Mouse (Mus musculus) forebrain, embryonic 14.5 days (tissue): Measurements from ENCODE around the gene Tbc1d22a. TPM values are rescaled to one million over a fixed set of nuclear protein-coding genes. Genes with fewer than 3 reads are reported as not detected.

Source experiments
- ATAC-seq: fragments of 200-750 bp; cut with Nextera tagmentation; 2 replicates; pipeline ENCODE4 v1.8.0; 2017; ENCODE audit warnings: mild to moderate bottlenecking, moderate library complexity
- DNase-seq: peaks from one replicate; pipeline ENCODE4 v3.0.0-alpha.2; 2015; ENCODE audit warnings: low spot score
- H3K27ac ChIP-seq: fragments of 300-500 bp; sonication (generic); 2 replicates; pipeline ENCODE4 v1.5.1; 2014; ENCODE audit warnings: low read depth, mild to moderate bottlenecking, control low read depth, low read length, moderate library complexity
- H3K27me3 ChIP-seq: fragments of 300-500 bp; sonication (generic); replicated peaks from 2 replicates; pipeline ENCODE4 v1.6.1; 2014; ENCODE audit warnings: low read length, control low read depth, mixed read lengths; ENCODE audit not compliant: control insufficient read depth, insufficient read depth
- H3K36me3 ChIP-seq: fragments of 300-500 bp; sonication (generic); 2 replicates; pipeline ENCODE4 v1.6.1; 2014; ENCODE audit warnings: low read length, control low read depth; ENCODE audit not compliant: control insufficient read depth, insufficient read depth
- H3K4me1 ChIP-seq: fragments of 300-500 bp; sonication (generic); 2 replicates; pipeline ENCODE4 v1.6.1; 2014; ENCODE audit warnings: antibody characterized with exemption, low read length, control low read depth; ENCODE audit not compliant: control insufficient read depth, insufficient read depth
- H3K4me2 ChIP-seq: fragments of 300-500 bp; sonication (generic); 2 replicates; pipeline ENCODE4 v1.6.1; 2014; ENCODE audit warnings: mild to moderate bottlenecking, control low read depth, low read length
- H3K4me3 ChIP-seq: fragments of 300-500 bp; sonication (generic); 2 replicates; pipeline ENCODE4 v1.5.1; 2014; ENCODE audit warnings: low read depth, low read length, control low read depth
- H3K9ac ChIP-seq: fragments of 300-500 bp; sonication (generic); 2 replicates; pipeline ENCODE4 v1.6.1; 2014; ENCODE audit warnings: mild to moderate bottlenecking, low read length, control low read depth, moderate library complexity
- H3K9me3 ChIP-seq: fragments of 300-500 bp; sonication (generic); replicated peaks from 2 replicates; pipeline ENCODE4 v1.6.1; 2016; ENCODE audit warnings: low read length, control low read depth, mixed read lengths; ENCODE audit not compliant: control insufficient read depth
- WGBS: fragments of 180-500 bp; shearing (Covaris S2); extraction: QIAGEN DNeasy Blood & Tissue Kit; methylation state at CpG from one replicate; pipeline ENCODE4 v1.1.7; 2014; 5-methylcytosine and 5-hydroxymethylcytosine counted together
- polyA plus RNA-seq: library from polyadenylated mRNA; unstranded; fragments of >200 nt; fragmentation: Nextera tagmentation; extraction: Ambion mirVana; gene quantifications from 2 replicates; pipeline ENCODE4 v1.2.1, GENCODE M21; 2014

Gene Tbc1d22a
- polyA plus RNA-seq, 1 experiment from 2014 or later = 8.0 TPM

- peaks cover 46% of the 10 kb centered on the region for H3K4me1 ChIP-seq
- no peak overlapping the region for H3K9ac ChIP-seq
- DNase-seq (peak; percentile 75), ATAC-seq (peak; percentile 69)
- H3K27me3 ChIP-seq = no peaks in the 10 kb centered on the region; the same call in 1 of the 2 replicates
- 4% methylated on average over 6 of the region's 6 CpGs for WGBS
- H3K4me3 ChIP-seq = no peak overlapping the region
- no peaks in the 10 kb centered on the region for H3K9me3 ChIP-seq
- H3K27ac ChIP-seq = peak overlapping the region; percentile 55; the same call in 1 of the 2 replicates
- H3K4me2 ChIP-seq = peak overlapping the region; percentile 23; the same call in 1 of the 2 replicates
- H3K36me3 ChIP-seq = no peaks in the 10 kb centered on the region
Observed at GRCm38 (mm10) chr15:86415951-86416350, 201.7 kb downstream of the Tbc1d22a start.

GRCm38 (mm10) chr15:86418436-86418835, 204.2 kb downstream of the Tbc1d22a start:
- Histone ChIP-seq H3K9me3 (no peaks in the 10 kb centered on the region), H3K27me3 (no peaks in the 10 kb centered on the region), H3K4me2 (no peak overlapping the region), H3K36me3 (no peaks in the 10 kb centered on the region), H3K9ac (no peak overlapping the region), H3K27ac (no peak overlapping the region; the same call in 1 of the 2 replicates), H3K4me3 (no peak overlapping the region), H3K4me1 (peaks cover 44% of the 10 kb centered on the region)
- ATAC-seq (no peak), DNase-seq (no peak)
- 77% methylated on average over 2 of the region's 2 CpGs for WGBS

- ATAC-seq (peak; percentile 65), DNase-seq (peak; percentile 72)
- peaks cover 39% of the 10 kb centered on the region for H3K4me1 ChIP-seq
- no peaks in the 10 kb centered on the region for H3K36me3 ChIP-seq
- no peak overlapping the region for H3K9ac ChIP-seq
- peak overlapping the region; percentile 14; the same call in 1 of the 2 replicates for H3K27ac ChIP-seq
- no peak overlapping the region for H3K4me2 ChIP-seq
- 28% methylated on average over 6 of the region's 6 CpGs for WGBS
- no peaks in the 10 kb centered on the region for H3K27me3 ChIP-seq
- H3K4me3 ChIP-seq = no peak overlapping the region
- H3K9me3 ChIP-seq = no peaks in the 10 kb centered on the region
Observed at GRCm38 (mm10) chr15:86419620-86420019, 205.4 kb downstream of the Tbc1d22a start.

GRCm38 (mm10) chr15:86422858-86423257, 208.6 kb downstream of the Tbc1d22a start:
- H3K4me3 ChIP-seq = no peak overlapping the region
- no peak overlapping the region for H3K4me2 ChIP-seq
- WGBS = 48% methylated on average over 1 of the region's 1 CpGs
- ATAC-seq (no peak), DNase-seq (no peak)
- H3K9ac ChIP-seq = no peak overlapping the region
- H3K4me1 ChIP-seq = peaks cover 18% of the 10 kb centered on the region
- no peaks in the 10 kb centered on the region for H3K36me3 ChIP-seq
- H3K27me3 ChIP-seq = no peaks in the 10 kb centered on the region
- H3K27ac ChIP-seq = no peak overlapping the region
- H3K9me3 ChIP-seq = no peaks in the 10 kb centered on the region

- Histone ChIP-seq H3K4me1 (peaks cover 17% of the 10 kb centered on the region), H3K36me3 (no peaks in the 10 kb centered on the region), H3K9me3 (no peaks in the 10 kb centered on the region), H3K27ac (no peak overlapping the region), H3K9ac (no peak overlapping the region), H3K27me3 (no peaks in the 10 kb centered on the region), H3K4me2 (no peak overlapping the region), H3K4me3 (no peak overlapping the region)
- DNase-seq (no peak), ATAC-seq (no peak)
- 72% methylated on average over 2 of the region's 2 CpGs for WGBS
Observed at GRCm38 (mm10) chr15:86423884-86424283, 209.6 kb downstream of the Tbc1d22a start.

- no peak overlapping the region for H3K27ac ChIP-seq
- H3K36me3 ChIP-seq = no peaks in the 10 kb centered on the region
- ATAC-seq = no peak
- H3K4me3 ChIP-seq = no peak overlapping the region
- no peak overlapping the region for H3K4me2 ChIP-seq
- H3K27me3 ChIP-seq = no peaks in the 10 kb centered on the region
- no peak overlapping the region for H3K9ac ChIP-seq
- 63% methylated on average over 8 of the region's 8 CpGs for WGBS
- H3K4me1 ChIP-seq = peaks cover 11% of the 10 kb centered on the region
- no peak for DNase-seq
- H3K9me3 ChIP-seq = no peaks in the 10 kb centered on the region
Observed at GRCm38 (mm10) chr15:86424971-86425370, 210.7 kb downstream of the Tbc1d22a start.

- peaks cover 8% of the 10 kb centered on the region; the same call in 1 of the 2 replicates for H3K4me1 ChIP-seq
- H3K9me3 ChIP-seq = no peaks in the 10 kb centered on the region
- H3K36me3 ChIP-seq = no peaks in the 10 kb centered on the region
- no peak overlapping the region for H3K27ac ChIP-seq
- no peak overlapping the region for H3K4me2 ChIP-seq
- DNase-seq (no peak), ATAC-seq (no peak)
- H3K27me3 ChIP-seq = no peaks in the 10 kb centered on the region
- H3K9ac ChIP-seq = no peak overlapping the region
- no peak overlapping the region for H3K4me3 ChIP-seq
- 55% methylated on average over 5 of the region's 5 CpGs for WGBS
Observed at GRCm38 (mm10) chr15:86426364-86427000, 212.2 kb downstream of the Tbc1d22a start.

GRCm38 (mm10) chr15:86427439-86427838, 213.2 kb downstream of the Tbc1d22a start:
- Histone ChIP-seq H3K36me3 (no peaks in the 10 kb centered on the region), H3K4me1 (peaks cover 8% of the 10 kb centered on the region; the same call in 1 of the 2 replicates), H3K27me3 (no peaks in the 10 kb centered on the region), H3K9me3 (no peaks in the 10 kb centered on the region), H3K9ac (no peak overlapping the region), H3K27ac (no peak overlapping the region), H3K4me3 (no peak overlapping the region), H3K4me2 (no peak overlapping the region)
- DNase-seq (no peak), ATAC-seq (no peak)
- 76% methylated on average over 4 of the region's 4 CpGs for WGBS

- H3K9me3 ChIP-seq = no peaks in the 10 kb centered on the region
- 67% methylated on average over 5 of the region's 5 CpGs for WGBS
- H3K4me2 ChIP-seq = no peak overlapping the region
- no peaks in the 10 kb centered on the region for H3K36me3 ChIP-seq
- no peaks in the 10 kb centered on the region for H3K27me3 ChIP-seq
- H3K4me3 ChIP-seq = no peak overlapping the region
- 0 out of 2 replicates have a peak overlapping the region, but pooled peaks have one; percentile 8 for H3K9ac ChIP-seq
- no peak for DNase-seq
- no peak for ATAC-seq
- H3K27ac ChIP-seq = no peak overlapping the region
- peaks cover 13% of the 10 kb centered on the region for H3K4me1 ChIP-seq
Observed at GRCm38 (mm10) chr15:86428496-86428895, 214.2 kb downstream of the Tbc1d22a start.
